Mouse (Mus musculus): ENCODE results near the gene Dpf3. TPM values are rescaled to one million over a fixed set of nuclear protein-coding genes. Genes with fewer than 3 reads are reported as not detected.

The Dpf3 gene
- polyA plus RNA-seq, 2 experiments, result 3.0 to 4.9 TPM

GRCm38 (mm10) chr12:83387554-83387953 is 100.0 kb downstream of the Dpf3 start:
- DNase-seq (ENCODE audit: low spot score), result no peak
- Histone ChIP-seq H3K27ac (replicated peaks; ENCODE audit: low read depth, low read length) (no peak overlapping the region), H3K36me3 (ENCODE audit: control insufficient read depth, insufficient read depth, low read length) (no peaks in the 10 kb centered on the region), H3K9me3 (ENCODE audit: control insufficient read depth, low read length) (no peaks in the 10 kb centered on the region), H3K27me3 (ENCODE audit: control insufficient read depth, insufficient read depth, low read length) (no peaks in the 10 kb centered on the region), H3K4me3 (replicated peaks; ENCODE audit: low read length) (no peak overlapping the region), H3K9ac (ENCODE audit: low read depth, low read length, severe bottlenecking) (no peak overlapping the region), H3K4me1 (ENCODE audit: control insufficient read depth, insufficient read depth, low read length) (no peaks in the 10 kb centered on the region), H3K4me2 (replicated peaks; ENCODE audit: low read depth, low read length, severe bottlenecking) (no peak overlapping the region)
- no peak for TF ChIP-seq POLR2A (IDR thresholded peaks at IDR 0.05; ENCODE audit: borderline replicate concordance, extremely low read depth, insufficient read depth, insufficient read length)
- no peak for ATAC-seq (ENCODE audit: low FRiP score, low read depth)
- WGBS, result 24% methylated on average over 3 of the region's 3 CpGs

GRCm38 (mm10) chr12:83381072-83381471 is 106.4 kb downstream of the Dpf3 start:
- H3K27me3 ChIP-seq (ENCODE audit: control insufficient read depth, insufficient read depth, low read length), result no peaks in the 10 kb centered on the region
- H3K4me1 ChIP-seq (ENCODE audit: control insufficient read depth, insufficient read depth, low read length), result no peaks in the 10 kb centered on the region
- no peak overlapping the region for H3K4me3 ChIP-seq (replicated peaks; ENCODE audit: low read length)
- no peak overlapping the region for H3K27ac ChIP-seq (replicated peaks; ENCODE audit: low read depth, low read length)
- H3K9ac ChIP-seq (ENCODE audit: low read depth, low read length, severe bottlenecking), result no peak overlapping the region
- DNase-seq (ENCODE audit: low spot score) (no peak), ATAC-seq (ENCODE audit: low FRiP score, low read depth) (no peak)
- no peak for TF ChIP-seq POLR2A (IDR thresholded peaks at IDR 0.05; ENCODE audit: borderline replicate concordance, extremely low read depth, insufficient read depth, insufficient read length)
- H3K9me3 ChIP-seq (ENCODE audit: control insufficient read depth, low read length), result no peaks in the 10 kb centered on the region
- no peaks in the 10 kb centered on the region for H3K36me3 ChIP-seq (ENCODE audit: control insufficient read depth, insufficient read depth, low read length)
- 90% methylated on average over 6 of the region's 7 CpGs for WGBS
- H3K4me2 ChIP-seq (replicated peaks; ENCODE audit: low read depth, low read length, severe bottlenecking), result no peak overlapping the region

- no peak for DNase-seq (ENCODE audit: low spot score)
- Histone ChIP-seq H3K4me2 (replicated peaks; ENCODE audit: low read depth, low read length, severe bottlenecking) (no peak overlapping the region), H3K27me3 (ENCODE audit: control insufficient read depth, insufficient read depth, low read length) (no peaks in the 10 kb centered on the region), H3K9me3 (ENCODE audit: control insufficient read depth, low read length) (no peaks in the 10 kb centered on the region), H3K4me1 (ENCODE audit: control insufficient read depth, insufficient read depth, low read length) (no peaks in the 10 kb centered on the region), H3K4me3 (replicated peaks; ENCODE audit: low read length) (no peak overlapping the region), H3K9ac (ENCODE audit: low read depth, low read length, severe bottlenecking) (no peak overlapping the region), H3K36me3 (ENCODE audit: control insufficient read depth, insufficient read depth, low read length) (no peaks in the 10 kb centered on the region), H3K27ac (replicated peaks; ENCODE audit: low read depth, low read length) (no peak overlapping the region)
- no peak for TF ChIP-seq POLR2A (IDR thresholded peaks at IDR 0.05; ENCODE audit: borderline replicate concordance, extremely low read depth, insufficient read depth, insufficient read length)
- WGBS, result 63% methylated on average over 3 of the region's 3 CpGs
- ATAC-seq (ENCODE audit: low FRiP score, low read depth), result no peak
These were observed 107.5 kb downstream of the Dpf3 start for GRCm38 (mm10) chr12:83380016-83380415.

GRCm38 (mm10) chr12:83375015-83375831 is 112.3 kb downstream of the Dpf3 start:
- Histone ChIP-seq H3K4me1 (ENCODE audit: control insufficient read depth, insufficient read depth, low read length) (no peaks in the 10 kb centered on the region), H3K9me3 (ENCODE audit: control insufficient read depth, low read length) (no peaks in the 10 kb centered on the region), H3K4me3 (replicated peaks; ENCODE audit: low read length) (no peak overlapping the region), H3K27me3 (ENCODE audit: control insufficient read depth, insufficient read depth, low read length) (no peaks in the 10 kb centered on the region), H3K4me2 (replicated peaks; ENCODE audit: low read depth, low read length, severe bottlenecking) (no peak overlapping the region), H3K27ac (replicated peaks; ENCODE audit: low read depth, low read length) (no peak overlapping the region), H3K9ac (ENCODE audit: low read depth, low read length, severe bottlenecking) (no peak overlapping the region), H3K36me3 (ENCODE audit: control insufficient read depth, insufficient read depth, low read length) (no peaks in the 10 kb centered on the region)
- no peak for ATAC-seq (ENCODE audit: low FRiP score, low read depth)
- WGBS, result 80% methylated on average over 12 of the region's 12 CpGs
- DNase-seq (ENCODE audit: low spot score), result no peak
- no peak for TF ChIP-seq POLR2A (IDR thresholded peaks at IDR 0.05; ENCODE audit: borderline replicate concordance, extremely low read depth, insufficient read depth, insufficient read length)

GRCm38 (mm10) chr12:83373081-83373480 is 114.4 kb downstream of the Dpf3 start:
- Histone ChIP-seq H3K27ac (replicated peaks; ENCODE audit: low read depth, low read length) (no peak overlapping the region), H3K9ac (ENCODE audit: low read depth, low read length, severe bottlenecking) (no peak overlapping the region), H3K9me3 (ENCODE audit: control insufficient read depth, low read length) (no peaks in the 10 kb centered on the region), H3K4me3 (replicated peaks; ENCODE audit: low read length) (no peak overlapping the region), H3K36me3 (ENCODE audit: control insufficient read depth, insufficient read depth, low read length) (no peaks in the 10 kb centered on the region), H3K4me2 (replicated peaks; ENCODE audit: low read depth, low read length, severe bottlenecking) (no peak overlapping the region), H3K27me3 (ENCODE audit: control insufficient read depth, insufficient read depth, low read length) (no peaks in the 10 kb centered on the region), H3K4me1 (ENCODE audit: control insufficient read depth, insufficient read depth, low read length) (no peaks in the 10 kb centered on the region)
- ATAC-seq (ENCODE audit: low FRiP score, low read depth), result no peak
- 36% methylated on average over 7 of the region's 7 CpGs for WGBS
- DNase-seq (ENCODE audit: low spot score), result no peak
- no peak for TF ChIP-seq POLR2A (IDR thresholded peaks at IDR 0.05; ENCODE audit: borderline replicate concordance, extremely low read depth, insufficient read depth, insufficient read length)

All from limb, embryonic 14.5 days (tissue).